Mouse (Mus musculus) retina, postnatal 1 day (tissue): Measurements from ENCODE around the gene Nrxn1.
A peak's percentile ranks its signal among the peaks of the same experiment; 100 is the strongest.

Experiments used
- DNase-seq: peaks from one replicate; pipeline ENCODE4 v3.0.0-alpha.2; 2012

The Nrxn1 gene

GRCm38 (mm10) chr17:90654506-90654905 is 438.4 kb downstream of the Nrxn1 start:
- no peak for DNase-seq

DNA sequence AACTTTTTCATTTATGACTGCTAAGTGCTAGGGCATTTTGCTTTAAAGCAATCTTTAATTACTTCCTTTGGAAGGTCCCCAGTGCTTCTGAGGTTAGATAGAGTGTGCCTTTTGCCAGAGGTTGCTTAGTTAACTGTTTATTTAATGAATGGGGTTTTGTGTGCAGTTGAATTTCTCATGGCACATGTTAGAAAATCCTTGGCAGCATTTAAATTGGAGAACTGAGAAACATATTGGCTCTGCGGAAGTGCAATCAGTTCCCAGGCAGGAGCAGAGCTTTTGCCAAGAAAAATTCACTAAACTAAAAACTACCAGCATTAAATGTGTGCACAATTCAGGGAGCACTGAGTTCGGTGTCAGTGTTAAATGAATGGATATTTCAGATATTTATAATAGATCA is 439.5 kb downstream of the Nrxn1 start:
- no peak for DNase-seq

DNA sequence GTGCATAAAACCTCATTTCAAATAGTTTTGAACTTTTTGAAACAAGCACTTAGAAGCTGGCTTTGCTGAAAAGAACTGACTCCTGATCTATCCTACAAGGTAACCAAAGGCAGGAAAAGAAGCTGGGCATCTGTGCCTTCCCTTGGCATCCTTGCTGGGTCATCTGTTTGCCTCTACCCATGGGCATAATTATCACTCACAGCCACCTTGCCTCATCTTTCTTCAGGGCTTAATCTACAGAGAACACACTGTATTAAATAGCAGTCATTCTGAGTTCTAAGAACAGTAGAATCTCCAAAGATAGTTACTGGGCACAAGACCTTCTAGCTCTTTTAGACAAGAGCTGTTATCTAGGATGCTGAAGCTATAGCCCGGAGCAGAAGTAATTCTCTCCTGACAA is 442.6 kb downstream of the Nrxn1 start:
- no peak for DNase-seq

DNA sequence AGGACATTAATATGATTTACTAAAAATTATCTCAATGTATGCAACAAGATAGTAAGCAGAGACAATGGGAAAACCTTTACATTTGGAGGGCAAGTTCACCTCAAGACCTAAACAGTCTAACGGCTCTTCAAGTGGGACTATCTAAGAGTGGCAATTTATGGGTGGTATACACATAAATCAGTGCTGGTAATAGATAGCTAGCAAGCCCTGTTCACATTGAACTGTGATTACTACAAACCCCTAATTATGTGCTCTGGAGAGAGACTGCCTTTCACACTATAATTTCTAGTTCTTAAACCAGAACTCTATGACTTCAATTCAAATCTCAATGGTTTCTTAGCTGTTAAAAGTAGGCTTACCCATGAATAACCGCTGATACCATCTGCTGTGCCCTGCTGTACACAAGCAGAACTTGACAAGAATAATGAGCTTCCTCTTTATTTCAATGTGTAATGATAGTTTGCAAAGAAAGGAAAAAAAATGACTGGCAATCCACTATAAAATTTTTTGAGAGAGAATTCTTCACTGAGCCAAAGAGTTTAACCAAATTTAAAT is 453.8 kb downstream of the Nrxn1 start:
- DNase-seq = no peak

- DNase-seq = peak; percentile 72
These were observed 454.6 kb downstream of the Nrxn1 start for GRCm38 (mm10) chr17:90638183-90638727.

DNA sequence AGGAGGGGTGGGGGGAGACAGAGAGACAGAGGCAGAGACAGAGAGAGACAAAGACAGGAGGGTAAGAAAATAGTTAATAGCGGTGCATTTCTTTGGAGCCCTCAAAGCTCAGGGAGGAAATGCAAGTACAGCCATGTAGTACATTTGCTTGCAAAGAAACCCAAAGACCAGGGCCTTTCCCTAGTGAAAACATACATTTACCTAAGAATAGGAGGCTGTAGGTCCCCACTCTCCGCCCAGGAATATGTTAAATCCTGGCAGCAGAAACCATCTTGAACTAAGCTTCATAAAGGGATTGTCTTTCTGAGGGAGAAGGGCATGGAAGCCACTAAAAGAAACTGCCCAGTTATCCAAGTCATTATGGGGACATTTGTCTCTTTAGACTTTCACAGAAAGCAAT is 461.5 kb downstream of the Nrxn1 start:
- DNase-seq = no peak

DNA sequence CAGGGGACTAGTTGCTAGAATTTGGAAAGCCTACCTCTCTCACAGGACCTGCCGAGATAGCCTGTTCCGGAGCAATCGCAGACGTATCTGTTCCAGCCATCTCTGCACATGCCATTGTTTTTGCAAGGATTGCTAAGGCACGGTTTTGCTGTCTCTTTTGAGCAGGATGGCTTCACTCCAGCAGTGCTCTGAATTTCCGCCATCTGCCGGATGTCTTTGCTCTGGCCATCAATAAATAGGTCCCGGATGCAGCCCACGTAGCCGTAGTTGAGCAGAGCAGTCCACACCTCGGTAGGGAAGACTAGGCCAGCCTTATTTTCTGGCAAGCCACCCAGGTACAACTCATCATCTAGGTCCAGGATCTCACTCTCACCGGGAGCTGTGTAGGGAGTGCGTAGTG is 463.0 kb downstream of the Nrxn1 start:
- no peak for DNase-seq

GRCm38 (mm10) chr17:90628469-90628868 is 464.4 kb downstream of the Nrxn1 start:
- peak; percentile 62 for DNase-seq

- no peak for DNase-seq
These were observed 464.9 kb downstream of the Nrxn1 start for GRCm38 (mm10) chr17:90628004-90628403.

- DNase-seq = no peak
These were observed 465.5 kb downstream of the Nrxn1 start for GRCm38 (mm10) chr17:90627395-90627794.

GRCm38 (mm10) chr17:90624591-90625266 is 468.1 kb downstream of the Nrxn1 start:
- no peak for DNase-seq

- DNase-seq = no peak
These were observed 471.0 kb downstream of the Nrxn1 start for GRCm38 (mm10) chr17:90621828-90622227.

DNA sequence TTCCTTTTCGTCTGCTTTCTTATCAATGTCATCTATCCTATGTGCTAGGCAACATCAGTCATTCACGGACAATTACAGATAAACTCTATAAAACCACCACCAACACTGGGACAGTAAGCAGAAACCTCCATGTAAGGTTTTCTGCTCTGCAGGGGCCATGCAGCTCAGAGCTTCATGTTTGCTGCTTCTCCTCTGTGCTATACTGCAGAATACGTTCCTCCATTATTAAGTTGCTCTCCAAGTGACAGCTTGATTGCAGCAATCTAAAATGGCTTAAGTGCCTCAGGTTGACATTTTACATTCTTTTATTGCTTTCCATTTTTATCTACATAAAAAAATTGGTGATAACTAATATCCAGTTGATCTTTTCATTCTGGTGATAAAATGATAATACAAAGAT is 477.9 kb downstream of the Nrxn1 start:
- DNase-seq = no peak

GRCm38 (mm10) chr17:90607427-90607806 is 485.5 kb downstream of the Nrxn1 start:
- DNase-seq = no peak

DNA sequence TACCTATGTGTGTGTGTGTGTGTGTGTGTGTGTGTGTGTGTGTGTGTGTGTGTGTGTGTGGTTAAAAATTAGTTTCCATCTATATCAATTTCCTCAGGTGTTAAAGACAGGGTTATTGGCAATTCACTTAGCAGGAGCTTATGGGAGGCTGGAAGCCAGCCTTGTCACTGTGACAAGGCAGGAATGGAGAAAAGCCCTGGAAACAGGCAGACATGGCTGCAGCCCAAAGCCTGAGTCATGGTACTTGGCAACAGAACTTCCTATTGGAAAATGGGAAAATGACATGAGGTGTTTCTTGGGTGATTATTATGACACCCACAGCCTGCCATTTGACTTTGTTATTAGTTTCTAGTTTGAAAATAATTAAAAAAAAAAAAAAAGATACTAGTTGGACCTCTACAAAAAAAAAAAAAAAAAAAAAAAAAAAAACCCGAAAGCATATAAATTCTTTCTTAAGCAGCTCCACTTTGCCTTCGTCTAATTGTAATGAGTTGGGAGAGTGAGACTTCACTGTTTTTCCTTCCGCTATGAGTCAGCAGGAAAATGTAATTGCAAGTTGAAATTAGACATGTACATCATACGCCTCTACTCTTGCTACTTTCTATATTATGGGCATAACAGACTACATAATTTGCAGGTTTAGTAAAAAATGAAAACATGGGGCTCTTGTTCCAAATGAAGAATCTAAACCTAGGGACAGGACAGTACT is 486.0 kb downstream of the Nrxn1 start:
- no peak for DNase-seq

- no peak for DNase-seq
These were observed 493.0 kb downstream of the Nrxn1 start for GRCm38 (mm10) chr17:90599570-90600524.

DNA sequence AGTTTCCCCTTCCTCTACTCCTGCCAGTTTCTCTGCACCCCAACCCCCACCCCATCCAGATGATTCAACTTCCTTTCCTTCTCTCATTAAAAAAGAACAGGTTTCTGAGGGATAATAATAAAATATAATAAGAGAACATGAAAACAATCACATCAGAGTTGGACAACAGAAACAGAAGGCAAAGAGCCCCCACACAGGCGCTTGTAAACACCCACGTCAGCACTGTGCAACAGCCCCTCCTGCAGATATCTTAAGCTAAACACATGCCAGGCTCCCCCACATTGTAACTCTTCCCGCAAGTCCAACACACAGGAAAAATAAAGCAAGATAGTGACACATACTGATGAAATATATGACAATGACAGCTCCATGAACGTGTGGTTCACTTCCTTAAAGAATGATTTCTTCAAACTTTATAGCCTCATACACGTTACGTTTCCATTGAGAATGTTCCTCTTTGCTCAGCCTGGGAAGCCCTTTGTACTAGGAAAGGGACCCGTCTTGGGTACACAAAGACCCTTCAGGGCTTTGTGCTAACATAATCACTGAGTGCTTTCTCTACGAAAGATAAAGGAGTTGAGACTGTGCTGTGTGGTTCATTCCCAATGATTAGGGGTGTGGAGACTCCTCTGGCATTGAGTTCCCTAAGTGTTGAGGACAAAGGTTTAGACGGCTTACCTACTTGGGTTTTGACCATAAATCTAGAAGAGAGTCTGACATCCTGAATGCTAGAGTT is 497.9 kb downstream of the Nrxn1 start:
- DNase-seq = no peak

DNA sequence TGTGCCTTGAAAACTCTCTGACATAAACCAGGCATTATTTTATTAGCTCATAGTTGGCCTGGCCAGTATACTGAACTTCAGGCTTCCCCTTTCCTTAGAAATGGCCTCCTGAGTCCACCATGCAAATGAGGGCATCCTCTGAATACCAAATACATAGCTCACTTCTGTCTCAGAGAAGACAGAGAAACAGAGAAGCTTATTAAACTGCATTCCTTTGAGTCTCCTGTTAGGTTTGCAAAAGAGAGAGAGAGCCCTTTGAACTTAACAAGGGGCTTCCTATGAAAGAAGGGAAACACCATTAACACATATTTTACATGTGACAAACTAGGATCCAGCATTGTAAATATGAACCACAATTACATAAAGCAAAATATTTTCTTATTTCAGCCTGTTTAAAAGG is 506.0 kb downstream of the Nrxn1 start:
- no peak for DNase-seq

DNA sequence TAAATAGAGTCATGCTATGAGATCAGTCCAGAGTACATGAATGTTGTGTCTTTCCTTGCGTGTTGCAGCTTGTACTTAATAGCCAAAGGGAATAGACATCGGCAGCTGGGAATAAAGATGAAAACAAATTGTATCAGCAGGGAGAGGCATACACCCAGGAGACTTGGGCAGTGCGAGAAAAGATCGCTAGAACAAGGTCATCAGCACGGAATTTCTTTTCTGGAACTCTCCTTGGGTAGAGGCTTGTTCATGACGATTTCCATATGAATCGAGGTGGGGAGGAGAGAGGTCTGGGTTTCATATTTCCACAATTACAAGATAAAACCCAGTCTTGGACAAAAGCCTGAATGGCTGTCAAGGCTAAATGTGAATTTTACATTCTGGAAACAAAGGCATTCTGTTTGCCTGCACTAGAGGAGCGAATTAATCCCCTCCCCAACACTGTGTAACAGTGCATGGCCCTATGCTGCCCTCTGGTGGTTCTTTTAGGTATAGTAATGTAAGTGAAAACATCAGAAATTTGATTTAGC is 508.1 kb downstream of the Nrxn1 start:
- peak; percentile 81 for DNase-seq

DNA sequence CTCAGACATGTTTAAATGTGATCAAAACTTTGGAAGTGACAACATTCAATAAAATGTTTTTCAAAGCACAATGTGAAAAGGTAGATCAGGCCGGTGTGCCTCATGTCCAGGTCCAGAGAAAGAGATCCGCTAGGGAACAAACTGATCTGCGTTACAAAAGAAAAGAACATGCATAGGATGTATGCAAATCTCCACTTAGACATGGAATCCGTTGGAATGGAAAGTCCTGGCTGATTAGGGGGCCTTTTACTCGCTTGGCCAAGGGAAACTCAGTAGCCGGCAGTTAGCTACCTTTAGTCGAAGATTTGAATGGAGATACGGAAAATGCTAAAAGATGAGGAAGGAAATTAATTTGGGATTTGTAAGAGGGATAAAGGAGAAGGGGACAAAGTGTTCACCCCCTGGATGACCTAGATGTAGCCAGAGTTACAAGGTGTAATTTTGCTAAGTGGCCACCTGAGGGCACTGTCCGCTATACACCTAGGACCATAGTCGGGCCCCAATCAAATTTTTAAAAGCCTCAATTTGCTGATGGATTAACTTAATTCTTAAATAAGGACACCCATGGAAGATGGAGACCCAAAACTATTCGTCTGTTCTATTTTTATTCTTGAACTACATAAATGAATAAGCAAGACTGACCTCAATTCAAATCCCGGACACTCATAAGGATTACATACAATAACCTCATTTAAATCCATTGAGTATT is 508.9 kb downstream of the Nrxn1 start:
- DNase-seq = peak; percentile 52

- DNase-seq = peak; percentile 2
These were observed 509.7 kb downstream of the Nrxn1 start for GRCm38 (mm10) chr17:90583196-90583595.
